Mouse (Mus musculus): ENCODE measurements around the gene Gng8.

Gene Gng8

GRCm38 (mm10) chr7:16906889-16907559, 15.4 kb downstream of the Gng8 start:
- intact Hi-C loops (cut with DNase I): no loop called here

GRCm38 (mm10) chr7:16907842-16908241, 16.3 kb downstream of the Gng8 start:
- intact Hi-C loops (cut with DNase I): no loop called here

GRCm38 (mm10) chr7:16908367-16908766, 16.8 kb downstream of the Gng8 start:
- intact Hi-C loops (cut with DNase I): no loop called here

- intact Hi-C loops (cut with DNase I): no loop called here
These were observed 17.3 kb downstream of the Gng8 start for GRCm38 (mm10) chr7:16908859-16909258.

- intact Hi-C loops (cut with DNase I): loop anchor here (5.0 kb wide), 1 partner anchor 38 kb away; no protein-coding TSS in a partner anchor
These were observed 18.3 kb downstream of the Gng8 start for GRCm38 (mm10) chr7:16909909-16910308.

GRCm38 (mm10) chr7:16911904-16912303, 20.3 kb downstream of the Gng8 start:
- intact Hi-C loops (cut with DNase I): loop anchor here (5.0 kb wide), 1 partner anchor 40 kb away; no protein-coding TSS in a partner anchor

GRCm38 (mm10) chr7:16912360-16912759, 20.8 kb downstream of the Gng8 start:
- intact Hi-C loops (cut with DNase I): loop anchor here (5.0 kb wide), 1 partner anchor 40 kb away; no protein-coding TSS in a partner anchor

- intact Hi-C loops (cut with DNase I): loop anchor here (1.0 to 5.0 kb wide), 2 partner anchors 18 to 42 kb away; no protein-coding TSS in a partner anchor
These were observed 22.3 kb downstream of the Gng8 start for GRCm38 (mm10) chr7:16913806-16914452.

- intact Hi-C loops (cut with DNase I): loop anchor here (5.0 kb wide), 1 partner anchor 42 kb away; no protein-coding TSS in a partner anchor
These were observed 23.1 kb downstream of the Gng8 start for GRCm38 (mm10) chr7:16914453-16915343.

GRCm38 (mm10) chr7:16915461-16916340, 24.1 kb downstream of the Gng8 start:
- intact Hi-C loops (cut with DNase I): no loop called here

GRCm38 (mm10) chr7:16916342-16917265, 25.0 kb downstream of the Gng8 start:
- intact Hi-C loops (cut with DNase I): no loop called here

- intact Hi-C loops (cut with DNase I): no loop called here
These were observed 25.9 kb downstream of the Gng8 start for GRCm38 (mm10) chr7:16917447-16917846.

GRCm38 (mm10) chr7:16918014-16918413, 26.4 kb downstream of the Gng8 start:
- intact Hi-C loops (cut with DNase I): no loop called here

- intact Hi-C loops (cut with DNase I): no loop called here
These were observed 27.1 kb downstream of the Gng8 start for GRCm38 (mm10) chr7:16918670-16919069.

- intact Hi-C loops (cut with DNase I): no loop called here
These were observed 28.0 kb downstream of the Gng8 start for GRCm38 (mm10) chr7:16919395-16920149.

- intact Hi-C loops (cut with DNase I): no loop called here
These were observed 28.6 kb downstream of the Gng8 start for GRCm38 (mm10) chr7:16920150-16920579.

- intact Hi-C loops (cut with DNase I): no loop called here
These were observed 29.5 kb downstream of the Gng8 start for GRCm38 (mm10) chr7:16920818-16921791.
